ENCODE assay signal across 20 mouse cellular contexts in genomic region chr16:10398755-10399154, GRCm38 (mm10). TPM values are rescaled to one million over a fixed set of nuclear protein-coding genes. Genes with fewer than 3 reads are reported as not detected.
DNase-seq lines count a peak whose midpoint lies in the region; ATAC-seq and TF ChIP-seq lines count a peak whose summit lies in the region.
"Had no signal": no experiment of that assay in that cellular context is flagged by ENCODE, and none has a peak within 500 bp of the region (broad histone marks: within the 10 kb centered on the region; RNA-seq: fewer than 3 reads in every experiment).

No protein-coding gene starts in this region.

- 64% methylated on average over 5 of the region's 5 CpGs for WGBS in heart, embryonic 12.5 days
- WGBS in lung, embryonic 14.5 days, result 59% methylated on average over 5 of the region's 5 CpGs
- 76% methylated on average over 5 of the region's 5 CpGs for WGBS in midbrain, embryonic 16.5 days

- no peak overlapping the region for H3K27ac ChIP-seq in heart, embryonic 12.5 days (ENCODE audit: poor library complexity, severe bottlenecking)
- H3K27ac ChIP-seq in lung, embryonic 14.5 days (ENCODE audit: low read depth), result no peak overlapping the region
- H3K27ac ChIP-seq in midbrain, embryonic 16.5 days (ENCODE audit: low read length), result no peak overlapping the region
- H3K27ac ChIP-seq: embryonic facial prominence, embryonic 12.5 days; forebrain, embryonic 12.5 days; heart, embryonic 15.5 days; limb, embryonic 10.5 days; limb, embryonic 15.5 days; liver, embryonic 13.5 days had no signal

- H3K9me3 ChIP-seq in heart, embryonic 12.5 days (replicated peaks), result no peaks in the 10 kb centered on the region
- no peaks in the 10 kb centered on the region for H3K9me3 ChIP-seq in lung, embryonic 14.5 days (ENCODE audit: low read depth, low read length)
- no peaks in the 10 kb centered on the region for H3K9me3 ChIP-seq in midbrain, embryonic 16.5 days (replicated peaks; ENCODE audit: control insufficient read depth, low read length, poor library complexity, severe bottlenecking)
- H3K9me3 ChIP-seq: embryonic facial prominence, embryonic 12.5 days; forebrain, embryonic 12.5 days; heart, embryonic 15.5 days; limb, embryonic 10.5 days; limb, embryonic 15.5 days; liver, embryonic 13.5 days had no signal

- no peak for TF ChIP-seq CTCF in lung, embryonic 14.5 days (IDR thresholded peaks at IDR 0.05; ENCODE audit: low read depth)

- H3K4me3 ChIP-seq in heart, embryonic 12.5 days, result no peak overlapping the region
- no peak overlapping the region for H3K4me3 ChIP-seq in lung, embryonic 14.5 days (ENCODE audit: low read depth, low read length)
- no peak overlapping the region for H3K4me3 ChIP-seq in midbrain, embryonic 16.5 days (ENCODE audit: low read depth, low read length)
- H3K4me3 ChIP-seq: embryonic facial prominence, embryonic 12.5 days; forebrain, embryonic 12.5 days; heart, embryonic 15.5 days; limb, embryonic 10.5 days; limb, embryonic 15.5 days; liver, embryonic 13.5 days; myocyte had no signal

- H3K4me1 ChIP-seq in heart, embryonic 12.5 days (replicated peaks), result peaks cover 9% of the 10 kb centered on the region
- no peaks in the 10 kb centered on the region for H3K4me1 ChIP-seq in lung, embryonic 14.5 days (ENCODE audit: insufficient read depth)
- H3K4me1 ChIP-seq in midbrain, embryonic 16.5 days (ENCODE audit: control insufficient read depth, insufficient read depth, low read length), result no peaks in the 10 kb centered on the region
- H3K4me1 ChIP-seq: liver, embryonic 13.5 days had no signal

- H3K9ac ChIP-seq in heart, embryonic 12.5 days, result no peak overlapping the region
- no peak overlapping the region for H3K9ac ChIP-seq in lung, embryonic 14.5 days
- no peak overlapping the region for H3K9ac ChIP-seq in midbrain, embryonic 16.5 days (ENCODE audit: low read depth, low read length)
- H3K9ac ChIP-seq: embryonic facial prominence, embryonic 12.5 days; forebrain, embryonic 12.5 days; heart, embryonic 15.5 days; limb, embryonic 15.5 days; liver, embryonic 13.5 days had no signal

- peak; percentile 86 for DNase-seq in heart, adult 11 months
- DNase-seq in lung, embryonic 14.5 days, result no peak
- DNase-seq in lung, postnatal 4 days, result no peak
- no peak for DNase-seq in layer of hippocampus, postnatal 10 days (ENCODE audit: low spot score in 2 of 2)

- H3K36me3 ChIP-seq in heart, embryonic 12.5 days, result no peaks in the 10 kb centered on the region
- H3K36me3 ChIP-seq in lung, embryonic 14.5 days (ENCODE audit: insufficient read depth), result no peaks in the 10 kb centered on the region
- no peaks in the 10 kb centered on the region for H3K36me3 ChIP-seq in midbrain, embryonic 16.5 days (ENCODE audit: control insufficient read depth, insufficient read depth, low read length)
- H3K36me3 ChIP-seq: embryonic facial prominence, embryonic 12.5 days; forebrain, embryonic 12.5 days; heart, embryonic 15.5 days; limb, embryonic 10.5 days; limb, embryonic 15.5 days; liver, embryonic 13.5 days had no signal

- ATAC-seq in heart, embryonic 12.5 days (ENCODE audit: insufficient number of reproducible peaks, low FRiP score), result no peak
- peak; percentile 36; the same call in 1 of the 2 replicates for ATAC-seq in lung, embryonic 14.5 days (ENCODE audit: insufficient read depth)
- 0 out of 2 replicates have a peak, but pooled peaks have one; percentile 39 for ATAC-seq in erythroid progenitor cell, adult 5-6 weeks (replicated peaks; ENCODE audit: low FRiP score, poor library complexity, severe bottlenecking)
- no peak for ATAC-seq in midbrain, embryonic 16.5 days
- ATAC-seq: intestine, postnatal 0 days had no signal

- peaks cover 14% of the 10 kb centered on the region; the same call in 1 of the 2 replicates for H3K27me3 ChIP-seq in heart, embryonic 12.5 days (replicated peaks)
- peaks cover 3% of the 10 kb centered on the region; the same call in 1 of the 2 replicates for H3K27me3 ChIP-seq in lung, embryonic 14.5 days (ENCODE audit: insufficient read depth, low read length)
- H3K27me3 ChIP-seq in midbrain, embryonic 16.5 days (ENCODE audit: control insufficient read depth, insufficient read depth, low read depth, low read length), result peaks cover 5% of the 10 kb centered on the region; the same call in 1 of the 2 replicates

- no peak overlapping the region for H3K4me2 ChIP-seq in heart, embryonic 12.5 days
- no peak overlapping the region for H3K4me2 ChIP-seq in lung, embryonic 14.5 days
- H3K4me2 ChIP-seq in midbrain, embryonic 16.5 days (ENCODE audit: low read length), result no peak overlapping the region
- H3K4me2 ChIP-seq: embryonic facial prominence, embryonic 12.5 days; forebrain, embryonic 12.5 days; heart, embryonic 15.5 days; limb, embryonic 15.5 days; liver, embryonic 13.5 days; midbrain, embryonic 11.5 days had no signal

RNA-seq across cellular contexts. Expression of gene Tekt5, which starts 3.5 kb away (rescaled TPM):
- 0.21 and 0.24 TPM in 2 replicates for polyA plus RNA-seq in heart, embryonic 12.5 days (2016; fragmentation: Nextera tagmentation; extraction: Ambion mirVana)
- 0.67 and 1.2 TPM in 2 replicates for polyA plus RNA-seq in lung, embryonic 14.5 days (2014; fragmentation: Nextera tagmentation; extraction: Ambion mirVana)
- 0.84 TPM in 1 of 2 replicates, not detected in the other for total RNA-seq in erythroid progenitor cell, adult 5-6 weeks (2015; ENCODE audit: low replicate concordance)
- not detected in 2 replicates for total RNA-seq in erythroid progenitor cell, adult 5-6 weeks (2017; ENCODE audit: low replicate concordance)
- 12.9 and 18.3 TPM in 2 replicates for polyA plus RNA-seq in midbrain, embryonic 16.5 days (2015; fragmentation: Nextera tagmentation; extraction: Ambion mirVana)
- total RNA-seq in layer of hippocampus, postnatal 10 days (2021), result 1 to 10 TPM; 6.2 to 8.4 TPM
- total RNA-seq: adrenal gland, postnatal 14 days; gastrocnemius, adult 18-20 months; heart, postnatal 25 days had no signal
- polyA plus RNA-seq: CD4-positive, CD25-positive, alpha-beta regulatory T cell, adult 4 months; embryonic facial prominence, embryonic 12.5 days; limb, embryonic 10.5 days had no signal

RNA-seq across cellular contexts. Expression of gene Nubp1, which starts 13.0 kb away (rescaled TPM):
- 37.9 and 41.6 TPM in 2 replicates for polyA plus RNA-seq in heart, embryonic 12.5 days (2016; fragmentation: Nextera tagmentation; extraction: Ambion mirVana)
- 82.8 and 83.6 TPM in 2 replicates for polyA plus RNA-seq in lung, embryonic 14.5 days (2014; fragmentation: Nextera tagmentation; extraction: Ambion mirVana)
- 12.6 and 21.4 TPM in 2 replicates for total RNA-seq in erythroid progenitor cell, adult 5-6 weeks (2015; ENCODE audit: low replicate concordance)
- total RNA-seq in erythroid progenitor cell, adult 5-6 weeks (2017; ENCODE audit: low replicate concordance), result 11.4 and 20.5 TPM in 2 replicates
- polyA plus RNA-seq in midbrain, embryonic 16.5 days (2015; fragmentation: Nextera tagmentation; extraction: Ambion mirVana), result 43.6 and 45.3 TPM in 2 replicates
- 10 to 100 TPM; 12.5 to 15.6 TPM for total RNA-seq in layer of hippocampus, postnatal 10 days (2021)

RNA-seq across cellular contexts. Expression of gene Tvp23a, which starts 48.4 kb away (rescaled TPM):
- 6.5 and 6.7 TPM in 2 replicates for polyA plus RNA-seq in heart, embryonic 12.5 days (2016; fragmentation: Nextera tagmentation; extraction: Ambion mirVana)
- 11.0 and 11.4 TPM in 2 replicates for polyA plus RNA-seq in lung, embryonic 14.5 days (2014; fragmentation: Nextera tagmentation; extraction: Ambion mirVana)
- not detected in 2 replicates for total RNA-seq in erythroid progenitor cell, adult 5-6 weeks (2015; ENCODE audit: low replicate concordance)
- not detected in 2 replicates for total RNA-seq in erythroid progenitor cell, adult 5-6 weeks (2017; ENCODE audit: low replicate concordance)
- polyA plus RNA-seq in midbrain, embryonic 16.5 days (2015; fragmentation: Nextera tagmentation; extraction: Ambion mirVana), result 54.2 and 54.7 TPM in 2 replicates
- 10 to 100 TPM; 37.9 to 42.0 TPM for total RNA-seq in layer of hippocampus, postnatal 10 days (2021)

Comparison
In these comparisons a context has a peak if more than half of its experiments do, and no peak if none do; other contexts are left out.
1. ATAC-seq: peak in lung, embryonic 14.5 days (single experiment) and erythroid progenitor cell, adult 5-6 weeks (single experiment); none in heart, embryonic 12.5 days (single experiment) and midbrain, embryonic 16.5 days (single experiment).